Mouse (Mus musculus) ovary, adult 18-20 months (tissue): ENCODE measurements around the gene Rhot1.
"Not testable (repeated sequence)": the region's sequence is repeated elsewhere in the genome, so short reads cannot be mapped to it uniquely, and the experiment has no call there.

Experiments used
- DNase-seq: peaks from one replicate; pipeline ENCODE4 v3.0.0; 2022; ENCODE audit warnings: low spot score, mixed read lengths

Gene Rhot1

DNA sequence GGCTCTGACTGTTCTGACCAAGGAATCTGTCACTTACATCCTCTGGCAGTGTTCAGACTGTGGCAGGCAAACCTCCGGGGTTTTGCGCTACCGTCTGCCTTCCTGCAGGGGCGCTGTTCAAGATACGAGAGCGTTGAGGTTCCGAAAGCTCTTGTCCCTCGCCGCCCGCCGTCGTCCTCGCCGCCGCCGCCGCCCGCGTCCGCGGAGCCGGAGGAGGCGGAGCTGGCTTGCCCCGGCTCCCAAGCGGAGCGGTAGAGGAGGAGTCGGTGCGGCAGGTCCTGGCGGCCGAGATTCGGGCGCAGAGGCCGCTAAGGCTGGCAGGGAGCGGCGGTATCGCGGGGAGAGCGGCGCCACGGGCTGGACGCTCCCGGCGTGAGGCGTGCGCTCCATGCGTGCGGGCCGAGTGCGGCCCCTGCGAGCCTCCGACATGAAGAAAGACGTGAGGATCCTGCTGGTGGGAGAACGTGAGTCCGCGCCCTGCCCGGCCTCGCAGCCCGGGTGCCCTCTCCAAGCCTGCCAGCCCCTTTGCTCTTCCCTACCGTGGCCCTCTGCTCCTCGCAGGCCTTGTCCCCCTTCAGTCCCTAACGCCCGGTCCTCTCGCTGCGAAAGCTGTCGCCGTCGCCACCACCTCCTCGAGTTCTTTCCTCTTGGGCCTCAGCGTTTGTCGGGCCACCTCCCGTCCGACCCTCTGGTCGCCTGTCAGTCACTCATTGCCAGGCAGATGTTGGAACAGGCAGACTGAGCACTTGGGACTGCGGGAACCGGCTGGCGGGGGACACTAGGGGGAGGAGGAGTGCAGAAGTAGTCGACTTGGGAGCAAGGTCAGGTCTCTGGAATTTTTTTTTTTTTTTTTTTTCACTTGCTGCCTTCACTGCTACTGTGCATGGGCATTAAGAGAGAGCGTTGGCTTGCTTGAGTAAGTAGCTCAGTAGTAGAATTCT, at the start of gene Rhot1:
Gene Rhot1, plus strand, starts transcription at position 160 of the 941 bp plus-strand sequence.
- DNase-seq, result peak; percentile 92

DNA sequence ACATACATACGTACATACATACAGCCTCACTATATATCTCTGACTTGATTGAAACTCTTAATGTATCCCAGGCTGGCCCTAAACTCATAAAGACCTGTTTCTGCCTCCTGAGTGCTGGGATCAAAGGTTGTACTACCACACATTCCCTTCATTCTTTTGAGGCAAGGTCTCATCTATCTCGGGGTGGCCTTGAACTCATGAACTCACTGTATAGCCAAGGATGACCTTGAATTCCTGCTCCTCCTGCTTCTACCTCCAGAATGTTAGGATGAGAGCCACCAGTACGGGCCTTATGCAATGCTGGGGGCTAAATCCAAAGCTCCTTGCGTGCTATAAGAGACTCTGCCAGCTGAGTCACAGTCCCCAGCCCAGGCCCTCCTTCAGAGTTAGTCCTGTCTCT, 47.8 kb upstream of the Rhot1 start:
- DNase-seq, result no peak

DNA sequence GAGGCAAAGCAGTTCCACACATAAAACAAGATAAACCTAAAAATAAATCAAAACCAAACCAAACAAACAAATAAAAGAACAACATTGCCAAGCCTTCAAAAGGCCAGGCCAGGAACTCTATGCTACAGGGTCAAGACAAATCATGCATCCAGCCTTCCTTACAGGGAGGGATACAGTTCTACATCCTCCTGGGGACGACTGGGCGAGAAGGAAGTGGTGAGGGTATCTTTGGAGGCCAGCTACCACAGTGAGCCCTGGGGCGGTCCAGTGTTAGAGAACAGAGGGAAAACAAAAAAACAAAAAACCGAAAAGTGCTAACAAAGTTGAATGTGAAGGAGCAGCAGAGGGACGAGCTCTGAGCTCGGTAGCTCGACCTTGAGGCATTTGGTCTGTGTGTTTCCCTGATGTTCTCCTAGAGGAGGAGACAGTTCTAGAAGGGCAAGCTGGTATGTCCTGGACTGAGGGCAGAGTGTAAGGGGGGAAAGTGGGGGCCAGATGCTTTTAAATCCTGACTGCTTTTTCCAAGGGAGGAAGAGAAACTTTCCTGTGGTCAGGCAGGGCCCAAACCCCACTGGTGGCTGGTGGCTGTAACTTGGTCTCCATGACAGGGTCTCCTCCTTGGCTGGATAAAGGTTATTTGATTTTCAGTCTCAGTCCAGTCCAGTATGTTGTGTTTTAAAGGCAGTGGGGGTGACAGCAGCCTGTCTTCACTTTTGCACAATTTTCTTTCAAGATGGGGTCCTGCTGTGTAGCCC, 45.3 kb upstream of the Rhot1 start:
- DNase-seq, result no peak

DNA sequence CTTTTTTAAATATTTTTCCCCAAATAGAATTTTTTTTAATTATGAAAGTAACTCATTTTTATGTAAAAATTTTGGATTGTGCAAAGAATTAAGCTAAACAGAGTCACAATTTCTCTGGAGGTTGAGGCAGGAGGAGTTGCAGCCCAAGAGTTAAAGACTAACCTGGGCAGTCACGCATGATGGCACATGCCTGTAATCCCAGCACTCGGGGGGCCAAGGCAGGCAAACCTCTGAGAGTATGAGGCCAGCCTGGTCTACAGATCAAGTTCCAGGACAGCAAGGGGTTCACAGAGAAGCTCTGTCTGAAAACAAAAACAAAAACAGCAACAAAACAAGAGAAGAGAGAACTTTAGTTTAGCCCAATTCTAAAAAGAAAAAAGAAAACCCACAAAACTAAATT, 44.6 kb upstream of the Rhot1 start:
- DNase-seq, result no peak

DNA sequence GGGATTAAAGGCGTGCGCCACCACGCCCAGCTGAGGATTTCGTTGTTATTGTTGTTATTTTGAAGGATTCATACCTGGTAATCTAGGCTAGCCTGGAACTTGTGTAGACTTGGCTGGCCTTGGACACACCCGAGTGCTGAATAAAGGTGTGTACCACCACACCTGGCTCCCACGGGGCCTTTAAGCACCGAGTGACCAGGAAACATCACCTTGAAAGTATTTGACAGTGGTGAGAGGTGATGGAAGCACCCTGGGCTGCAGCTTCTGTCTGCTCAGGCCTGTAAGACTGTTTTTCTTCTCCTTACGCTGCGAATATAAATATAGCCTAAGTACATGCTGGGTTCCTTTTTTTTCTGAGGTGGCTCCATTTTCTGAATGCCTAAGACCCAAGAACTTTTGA, 40.7 kb upstream of the Rhot1 start:
- no peak for DNase-seq

DNA sequence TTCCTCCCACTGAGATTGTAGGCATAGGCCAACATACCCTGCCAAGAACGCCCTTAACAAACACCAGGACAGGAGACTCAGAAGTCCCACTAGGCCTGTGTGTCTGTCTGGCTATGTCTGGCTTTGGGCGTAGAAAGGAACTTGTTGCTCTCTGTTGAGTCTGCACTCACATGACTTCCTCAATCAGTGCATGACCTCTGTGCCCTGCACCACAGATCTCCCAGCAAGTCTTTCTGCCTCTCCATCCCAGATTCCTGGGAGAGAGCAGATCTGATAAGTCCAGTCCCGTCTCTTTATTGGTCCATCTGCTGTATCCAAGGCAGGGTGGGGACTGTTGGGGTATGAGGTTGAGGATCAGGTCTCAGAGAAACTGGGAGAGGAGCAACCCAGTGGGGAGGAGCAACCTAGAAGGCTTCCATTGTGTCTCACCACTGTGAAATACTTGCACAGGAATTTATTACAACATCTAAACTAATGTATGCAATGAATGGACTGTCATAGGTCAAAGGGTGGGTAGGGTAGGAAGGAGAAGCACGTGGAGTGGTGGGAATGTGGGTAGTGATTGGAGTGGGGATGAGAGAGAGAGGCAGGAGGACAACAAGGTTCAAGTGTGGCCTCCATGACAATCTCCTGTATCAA, 40.1 kb upstream of the Rhot1 start:
- DNase-seq, result no peak

DNA sequence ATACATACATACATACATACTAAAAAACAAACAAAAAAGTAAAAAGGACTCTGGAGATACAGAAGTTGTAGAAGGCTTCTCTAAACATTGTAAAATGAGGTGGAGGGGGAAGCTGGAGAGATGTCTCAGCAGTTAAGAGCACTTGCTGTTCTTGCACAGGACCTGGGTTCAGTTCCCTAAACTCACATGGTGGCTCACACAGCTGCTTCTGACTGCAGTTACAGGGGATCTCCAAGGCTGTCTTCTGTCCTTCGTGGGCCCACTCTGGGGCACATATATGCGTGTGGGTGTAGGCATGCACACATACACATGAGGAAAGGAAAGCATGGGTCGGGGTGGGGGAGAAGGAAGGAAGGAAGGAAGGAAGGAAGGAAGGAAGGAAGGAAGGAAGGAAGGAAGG, 39.2 kb upstream of the Rhot1 start:
- DNase-seq, result no peak

DNA sequence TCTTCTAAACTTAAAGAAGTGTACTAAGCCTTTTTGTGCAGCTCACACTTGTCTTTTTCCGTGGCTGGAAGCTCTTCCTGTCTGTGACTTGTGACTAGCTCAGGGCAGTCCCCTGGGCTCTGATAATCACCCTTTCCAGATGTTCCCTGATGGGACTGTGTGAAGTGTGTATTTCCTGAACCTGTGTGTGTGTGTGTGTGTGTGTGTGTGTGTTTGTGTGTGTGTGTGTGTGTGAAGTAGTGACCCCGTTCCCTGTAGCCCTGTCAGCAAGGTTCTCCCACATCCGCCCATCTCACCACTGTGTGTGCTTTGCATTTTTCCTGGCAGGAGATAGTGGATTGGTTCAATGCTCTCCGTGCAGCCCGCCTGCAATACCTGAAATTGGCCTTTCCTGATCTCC, 38.5 kb upstream of the Rhot1 start:
- no peak for DNase-seq

DNA sequence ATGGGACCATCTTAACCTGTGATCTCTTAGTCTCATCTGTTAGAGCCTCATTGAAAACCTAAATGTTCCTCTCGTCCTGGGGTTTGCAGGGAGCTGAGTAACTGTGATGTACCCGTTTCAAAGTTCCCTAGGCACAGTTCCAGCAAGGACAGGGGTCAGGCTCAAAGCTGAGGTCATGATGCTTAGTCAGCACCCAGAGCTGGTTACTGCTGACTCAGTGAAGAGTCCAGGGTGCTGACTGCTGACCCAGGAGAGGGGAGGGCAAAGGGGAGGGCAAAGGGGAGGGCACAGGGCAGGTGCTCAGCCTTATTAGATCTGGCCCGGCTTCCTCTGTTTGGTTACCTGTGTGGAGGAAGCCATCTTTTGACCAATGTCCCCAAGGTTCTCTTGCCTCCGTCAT, 36.9 kb upstream of the Rhot1 start:
- DNase-seq, result peak; percentile 17

DNA sequence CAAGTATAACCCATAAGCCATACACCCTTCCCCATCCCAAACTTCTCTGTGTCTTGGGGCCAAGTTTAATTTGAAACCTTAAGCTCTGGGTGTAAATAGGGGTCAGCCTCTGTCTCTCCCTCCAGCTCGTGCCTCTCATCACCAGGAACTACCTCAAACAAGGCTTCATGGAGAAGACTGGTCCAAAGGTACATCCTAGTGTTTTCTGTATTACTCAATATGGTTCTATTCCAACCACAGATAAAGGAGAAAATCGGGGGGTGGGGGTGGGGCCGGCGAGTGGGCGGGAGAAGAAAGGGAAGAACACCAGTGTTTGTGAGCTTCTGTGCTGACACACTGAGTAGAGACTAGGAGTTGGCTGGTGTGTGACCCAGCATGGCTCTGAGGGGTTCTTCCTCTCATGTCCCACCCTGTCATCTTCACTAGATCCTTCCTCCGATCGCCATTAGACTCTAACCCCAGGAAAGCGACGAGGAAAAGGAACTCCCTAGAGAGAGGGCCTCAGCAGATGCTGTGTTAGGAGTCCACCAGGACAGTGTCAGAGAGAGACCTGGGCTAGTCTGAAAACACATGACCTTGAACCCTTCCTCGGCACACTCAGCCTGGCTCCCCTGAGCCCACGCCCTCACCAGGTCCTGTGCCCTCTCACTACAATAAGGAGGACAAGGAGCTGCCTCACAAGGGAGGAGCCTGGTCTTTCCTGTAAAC, 34.7 kb upstream of the Rhot1 start:
- DNase-seq, result no peak

DNA sequence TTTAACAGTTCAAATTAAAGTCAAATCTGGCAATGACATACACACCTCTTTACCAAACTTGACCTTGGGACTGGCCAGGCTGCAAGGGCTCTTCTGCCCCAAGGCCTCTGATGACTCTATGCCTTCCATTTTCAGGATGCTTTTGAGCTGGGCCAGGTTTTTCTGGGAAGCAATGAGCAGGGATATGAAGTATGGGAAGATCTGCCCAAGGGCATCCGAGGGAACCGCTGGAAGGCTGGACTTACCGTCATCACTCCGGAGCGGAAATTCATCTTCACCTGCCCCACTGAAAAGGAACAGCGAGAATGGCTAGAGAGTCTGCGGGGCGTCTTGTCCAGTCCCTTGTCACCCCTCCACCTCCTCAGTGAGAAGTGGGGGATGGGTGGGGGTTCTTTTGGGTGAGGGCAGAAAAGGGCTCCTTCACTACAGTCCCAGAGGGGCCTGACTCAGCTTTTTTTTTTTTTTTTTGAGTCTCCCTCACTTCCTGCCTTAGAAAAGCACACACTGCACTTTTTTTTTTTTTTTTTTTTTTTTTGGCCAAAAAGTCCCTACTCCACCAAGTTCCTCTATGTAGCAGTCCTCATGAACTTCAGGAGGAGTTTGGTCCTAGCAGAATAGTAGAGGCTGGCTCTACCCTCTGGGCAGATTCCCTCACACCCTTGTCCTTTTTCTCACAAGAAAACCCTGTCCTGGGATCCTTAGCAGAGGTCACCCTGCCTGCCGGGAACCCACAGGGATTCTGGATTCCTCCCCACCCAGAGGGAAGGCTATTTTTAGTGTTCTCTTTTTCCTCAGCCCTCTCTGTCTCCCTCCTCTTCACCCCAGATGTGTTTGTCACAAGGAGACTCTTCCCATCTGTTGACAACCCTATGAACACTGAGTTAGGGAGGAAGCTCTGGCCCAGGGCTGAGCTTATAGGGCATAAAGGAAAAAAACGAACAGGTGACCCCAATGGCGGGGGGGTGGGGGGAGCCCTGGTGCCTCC, 31.6 kb upstream of the Rhot1 start:
- no peak for DNase-seq

DNA sequence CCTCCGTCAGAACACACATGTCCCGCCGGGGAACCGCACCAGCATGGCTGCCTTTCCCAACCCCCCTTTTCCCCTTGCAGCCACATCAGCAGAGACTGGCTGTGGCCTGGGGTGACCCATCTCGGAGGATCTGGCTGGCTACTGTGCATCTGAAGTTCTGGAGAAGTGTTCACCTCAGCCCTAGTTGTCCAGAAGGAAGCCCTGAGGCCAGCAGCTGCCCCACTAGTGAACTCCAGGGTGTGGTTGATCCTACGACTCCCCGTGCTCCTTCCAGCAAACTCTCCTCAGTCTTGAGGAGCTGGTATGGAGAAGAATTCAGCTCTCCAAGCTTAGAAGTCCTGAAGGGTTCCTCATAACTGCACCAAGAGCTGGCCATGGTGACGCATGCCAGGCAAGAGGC, 30.5 kb upstream of the Rhot1 start:
- no peak for DNase-seq

DNA sequence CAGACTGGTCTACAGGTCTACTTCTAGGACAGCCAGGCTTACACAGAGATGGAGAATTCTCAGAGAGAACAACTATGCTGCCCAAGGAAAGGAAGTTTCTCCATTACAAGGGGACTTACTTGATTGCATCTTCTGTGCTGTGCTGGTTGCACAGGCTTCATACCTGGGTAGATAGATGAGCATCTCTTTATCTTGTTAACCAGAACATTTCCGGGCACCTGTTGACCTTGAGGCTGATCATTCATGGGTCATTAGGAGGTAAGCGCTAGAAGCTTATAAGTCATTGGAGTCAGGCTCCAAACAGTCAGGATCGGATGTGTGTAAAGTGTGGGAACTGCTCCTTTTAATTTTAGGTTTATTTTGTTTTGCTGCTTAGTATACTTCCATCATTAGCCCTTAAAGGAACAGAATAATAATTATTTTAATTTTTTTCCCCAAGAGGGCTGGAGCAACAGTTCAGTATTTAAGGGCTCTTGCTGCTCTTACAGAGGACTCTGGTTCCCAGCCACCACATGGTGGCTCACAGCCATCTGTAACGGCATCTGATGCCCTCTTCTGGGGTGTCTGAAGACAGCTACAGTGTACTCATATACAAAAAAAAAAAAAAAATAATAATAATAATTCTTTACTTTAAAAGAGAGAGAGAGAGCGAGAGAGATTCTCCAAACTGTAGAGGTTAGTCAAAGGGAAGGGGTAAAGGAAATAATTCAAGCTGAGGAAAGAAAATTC, 27.6 kb upstream of the Rhot1 start:
- DNase-seq, result no peak

DNA sequence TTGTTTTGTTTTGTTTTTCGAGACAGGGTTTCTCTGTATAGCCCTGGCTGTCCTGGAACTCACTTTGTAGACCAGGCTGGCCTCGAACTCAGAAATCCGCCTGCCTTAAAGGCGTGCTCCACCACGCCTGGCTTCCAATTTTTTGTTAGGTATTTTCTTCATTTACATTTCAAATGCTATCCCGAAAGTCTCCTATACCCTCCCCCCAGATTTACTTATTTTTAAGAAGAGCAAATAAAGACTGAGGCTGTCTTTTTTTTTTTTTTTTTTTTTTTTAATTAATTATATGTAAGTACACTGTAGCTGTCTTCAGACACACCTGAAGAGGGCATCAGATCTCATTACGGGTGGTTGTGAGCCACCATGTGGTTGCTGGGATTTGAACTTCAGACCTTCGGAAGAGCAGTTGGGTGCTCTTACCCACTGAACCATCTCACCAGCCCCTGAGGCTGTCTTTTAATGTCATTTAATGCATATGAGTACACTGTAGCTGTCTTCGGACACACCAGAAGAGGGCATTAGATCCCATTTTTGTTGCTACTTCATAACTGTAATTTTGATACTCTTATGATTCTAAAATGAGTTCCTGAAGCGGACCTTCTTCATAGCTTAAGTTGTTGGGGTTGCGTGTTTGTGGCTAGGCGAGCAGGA, 25.6 kb upstream of the Rhot1 start:
- DNase-seq, result not testable (repeated sequence)

DNA sequence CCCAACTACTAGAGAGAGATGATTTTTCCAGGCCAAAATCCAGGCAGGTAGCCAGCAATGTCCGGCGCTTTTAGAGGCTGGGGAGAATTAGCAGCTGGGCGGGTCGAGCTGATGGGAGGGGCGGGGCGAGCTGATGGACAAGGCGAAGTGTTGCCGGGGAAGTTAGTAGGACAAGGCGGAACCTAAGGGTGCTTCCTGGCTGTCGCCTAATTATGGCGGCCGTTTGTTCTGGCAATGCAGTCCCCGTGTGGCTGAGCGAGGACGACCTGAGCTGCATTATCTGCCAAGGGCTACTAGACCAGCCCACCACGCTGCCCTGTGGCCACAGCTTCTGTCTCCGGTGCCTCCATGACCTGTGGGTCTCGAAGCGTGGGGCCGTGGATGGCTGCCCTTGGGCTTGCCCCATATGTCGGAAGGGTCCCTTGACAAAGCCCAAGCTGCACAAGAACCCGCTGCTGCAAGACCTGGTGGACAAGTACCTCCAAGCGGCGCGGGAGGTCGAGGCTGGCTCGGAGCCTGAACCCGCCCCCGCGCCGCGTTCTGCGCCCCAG, 25.0 kb upstream of the Rhot1 start, which contains the start of gene Rnf135:
Gene Rnf135, plus strand, starts transcription at position 147 of the 551 bp plus-strand sequence.
- DNase-seq, result peak; percentile 90

DNA sequence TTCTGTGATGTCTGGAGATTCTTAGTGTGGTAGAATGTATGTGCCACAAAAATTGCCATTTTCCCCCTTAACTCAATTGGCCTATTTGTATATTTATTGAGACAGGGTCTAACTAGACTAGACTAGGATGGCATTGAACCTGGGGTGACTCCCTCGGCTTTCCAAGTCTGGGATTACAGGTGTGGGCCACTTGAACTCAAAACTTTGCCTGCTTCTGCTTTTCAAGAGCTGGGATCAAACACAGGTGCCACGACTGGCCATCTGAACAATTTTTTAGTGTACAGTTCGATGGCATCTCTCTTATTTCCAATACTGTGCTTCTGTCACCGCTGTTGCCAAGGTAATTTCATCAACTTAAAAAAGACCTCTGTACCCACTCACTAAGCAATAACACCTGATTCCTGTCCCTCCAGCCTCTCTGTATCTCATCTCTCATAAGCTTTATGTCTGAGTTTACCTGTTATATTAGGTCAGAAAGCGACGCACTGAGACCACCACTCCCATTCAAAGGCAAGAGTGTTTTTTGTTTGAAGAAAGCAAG, 24.2 kb upstream of the Rhot1 start:
- DNase-seq, result no peak

DNA sequence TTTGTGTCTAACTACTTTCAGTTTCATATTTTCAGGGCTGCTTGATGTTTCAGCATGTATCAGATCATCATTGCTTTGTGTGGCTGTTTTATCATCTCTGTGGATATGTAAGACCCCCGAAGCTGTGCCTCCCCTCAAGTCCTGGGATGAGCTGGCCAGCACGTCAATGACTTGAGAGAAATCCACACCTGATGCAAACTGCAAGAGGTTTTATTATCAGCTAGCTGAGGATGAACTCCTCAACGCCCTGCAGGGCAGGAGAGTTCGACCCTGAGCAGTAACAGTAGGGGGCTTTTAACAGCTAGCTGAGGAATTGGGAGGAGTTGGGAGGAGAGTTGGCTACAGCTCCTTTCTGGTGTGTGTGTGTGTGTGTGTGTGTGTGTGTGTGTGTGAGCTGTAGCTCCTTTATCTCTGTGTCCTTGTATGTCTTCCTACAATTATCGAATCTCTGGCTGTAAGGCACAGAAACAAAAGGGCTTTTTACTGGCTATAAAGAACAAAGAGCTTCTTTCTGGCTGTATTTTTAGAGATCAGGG, 23.3 kb upstream of the Rhot1 start:
- DNase-seq, result not testable (repeated sequence)

DNA sequence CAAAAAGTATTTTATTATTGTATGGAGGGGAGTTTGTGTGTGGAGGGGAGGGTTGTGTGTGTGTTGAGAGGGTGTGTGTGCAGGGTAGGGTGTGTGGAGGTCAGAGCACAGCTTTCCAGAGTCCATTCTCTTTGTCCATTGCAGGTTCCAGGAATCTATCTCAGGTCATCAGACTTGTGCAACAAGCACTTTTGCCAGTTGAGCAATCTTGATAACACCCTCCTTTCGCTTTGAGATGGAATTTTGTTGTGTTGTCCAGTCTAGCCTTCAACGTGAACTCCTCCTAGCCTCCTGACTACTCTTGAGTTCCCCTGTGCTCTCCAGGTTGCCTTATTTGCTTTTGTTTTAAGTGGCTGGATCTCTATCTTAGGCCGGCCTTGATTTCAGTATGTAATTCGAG, 18.5 kb upstream of the Rhot1 start:
- DNase-seq, result no peak

DNA sequence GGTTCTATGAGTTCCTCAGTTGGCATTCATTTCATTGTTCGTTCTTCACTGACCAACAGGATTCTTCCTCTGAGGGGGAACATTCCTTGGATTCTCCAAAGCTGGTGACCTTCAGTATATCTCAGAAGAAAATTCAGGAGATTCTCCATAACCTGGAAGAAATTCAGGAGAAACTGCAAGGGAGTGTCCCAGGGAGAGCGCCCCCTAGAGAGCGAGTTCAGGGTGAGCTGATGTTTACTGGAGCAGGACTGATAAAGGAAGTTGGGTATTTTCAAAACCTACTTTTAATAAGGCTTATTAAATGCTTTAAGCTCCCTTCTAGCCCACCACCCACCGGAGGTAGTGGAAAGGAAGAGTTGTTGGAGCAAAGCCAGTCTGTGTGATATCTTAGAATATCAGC, 15.0 kb upstream of the Rhot1 start:
- DNase-seq, result no peak
